Mouse (Mus musculus): Measurements from ENCODE around the gene Kpna3.

- no peak for TF ChIP-seq POLR2A (IDR thresholded peaks at IDR 0.05; ENCODE audit: low read depth, low read length)
- no peak for TF ChIP-seq CTCF (IDR thresholded peaks at IDR 0.05; ENCODE audit: extremely low read depth, insufficient read length, insufficient replicate concordance, low read depth, low read length)
Observed at GRCm38 (mm10) chr14:61452481-61452880, 12.8 kb upstream of the Kpna3 start.
